Mouse (Mus musculus) kidney, postnatal 36 days (tissue): ENCODE data around the gene Cacna2d1.

Experiments used
- DNase-seq, 2 experiments: peaks; one replicate each; pipeline ENCODE4 v3.0.0; 2021 to 2022; ENCODE audit warnings: mixed read lengths in 2 of 2

Gene Cacna2d1

GRCm38 (mm10) chr5:15985228-15985858 lies 50.9 kb downstream of the Cacna2d1 start:
- no peak for DNase-seq

- DNase-seq = no peak
Measured at GRCm38 (mm10) chr5:15985901-15986300, 51.4 kb downstream of the Cacna2d1 start.

DNA sequence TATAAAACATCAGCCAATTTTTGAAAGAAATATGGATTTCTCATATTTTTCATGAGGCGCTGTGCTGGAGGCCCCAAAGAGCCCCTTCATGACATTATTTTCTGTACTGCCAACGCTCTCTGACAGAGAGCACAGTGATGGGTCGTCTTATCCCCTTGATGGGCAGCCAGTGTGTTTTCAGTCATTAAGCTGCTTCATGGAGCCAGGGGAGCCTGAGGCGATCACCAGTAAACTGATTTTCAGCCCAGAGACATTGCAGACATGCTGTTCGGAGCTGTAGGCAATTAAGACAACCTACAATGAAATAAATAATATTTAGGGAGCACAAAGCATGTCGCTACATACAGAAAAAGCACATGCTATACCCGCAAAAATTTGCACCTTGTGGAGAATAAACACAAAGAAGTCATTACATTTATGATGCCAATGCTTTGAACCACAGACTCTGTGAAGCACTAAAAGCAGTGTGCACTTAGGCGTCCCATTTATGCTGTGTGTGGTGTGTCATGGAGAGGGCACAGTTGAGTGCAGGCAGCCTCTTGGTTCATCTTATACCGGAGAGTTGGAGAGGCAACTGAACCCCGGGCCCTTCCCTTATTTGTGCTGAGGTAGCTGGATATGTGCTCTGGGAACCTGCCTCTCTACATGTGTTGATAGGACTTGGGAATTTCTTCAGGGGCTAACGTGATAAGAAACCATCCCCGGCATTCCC lies 57.1 kb downstream of the Cacna2d1 start:
- no peak for DNase-seq

GRCm38 (mm10) chr5:15993252-15993944 lies 58.9 kb downstream of the Cacna2d1 start:
- no peak for DNase-seq

DNA sequence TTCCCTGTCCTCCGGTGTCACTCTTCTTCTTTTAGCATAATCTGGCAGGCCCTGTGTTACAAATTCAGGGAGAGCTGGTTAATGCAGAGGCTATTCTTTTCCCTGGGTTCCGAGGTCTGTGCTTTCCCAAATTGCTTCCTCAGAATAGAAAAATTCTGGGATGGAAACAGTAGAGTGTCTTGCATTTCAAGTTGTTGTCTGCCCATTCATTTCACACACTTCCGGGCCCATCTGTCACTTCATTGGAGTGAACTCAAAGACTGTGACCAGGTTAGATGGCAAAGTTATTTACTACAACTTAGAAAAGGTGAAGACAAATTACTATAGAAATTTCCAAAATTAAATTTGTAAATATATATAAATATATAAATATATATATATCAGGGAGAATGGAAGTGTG lies 62.7 kb downstream of the Cacna2d1 start:
- no peak for DNase-seq

GRCm38 (mm10) chr5:15997769-15998168 lies 63.3 kb downstream of the Cacna2d1 start:
- no peak for DNase-seq

DNA sequence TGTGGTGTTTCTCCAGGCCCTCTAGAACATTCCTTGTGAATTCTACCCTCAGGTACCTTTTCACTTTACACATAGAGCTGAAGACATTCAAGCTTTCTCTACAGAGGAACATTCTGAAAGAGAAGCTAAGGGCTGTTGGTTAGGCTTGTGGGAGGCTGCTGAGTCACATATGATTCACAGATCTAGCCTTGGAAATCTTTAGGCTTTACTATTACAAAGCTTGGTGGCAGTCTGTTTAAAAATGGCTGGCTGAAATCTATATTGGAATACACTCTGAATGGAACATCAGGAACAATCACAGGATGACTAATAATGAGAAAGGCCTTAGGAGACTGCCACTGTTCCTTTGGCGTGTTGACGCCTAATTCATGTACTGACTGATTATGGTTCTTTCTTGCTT lies 66.4 kb downstream of the Cacna2d1 start:
- DNase-seq = no peak

DNA sequence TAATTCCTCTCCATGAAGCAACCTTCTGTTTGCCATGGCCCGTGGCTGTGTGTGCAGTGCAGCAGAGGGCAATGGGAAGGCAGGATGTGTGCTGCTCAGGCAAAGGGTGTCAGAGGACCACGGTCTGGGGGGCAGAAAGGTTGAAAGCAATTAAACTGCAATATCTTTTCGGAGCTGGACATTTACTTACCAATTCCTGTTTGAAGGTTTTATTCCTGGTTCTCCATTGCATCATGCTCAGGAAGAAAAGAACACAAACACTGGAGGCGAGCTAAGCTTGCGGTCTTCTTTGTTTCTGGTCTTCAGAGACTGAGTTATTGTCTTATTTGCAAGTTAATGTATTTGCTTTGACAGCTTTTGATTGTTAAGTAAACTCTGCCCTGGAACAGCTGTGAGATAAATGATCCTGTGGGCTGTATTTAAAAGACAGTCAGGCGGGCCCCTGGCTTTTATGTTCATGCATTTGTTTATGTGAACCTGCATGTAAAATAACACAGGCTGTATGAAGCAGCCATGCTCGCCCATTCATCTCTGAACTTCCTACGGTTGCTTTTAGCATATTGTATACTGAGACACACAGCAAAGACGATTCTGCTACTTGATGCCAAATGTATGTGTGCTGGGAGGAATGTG lies 68.1 kb downstream of the Cacna2d1 start:
- peak in 1 of 2 experiments; percentile 2 for DNase-seq

DNA sequence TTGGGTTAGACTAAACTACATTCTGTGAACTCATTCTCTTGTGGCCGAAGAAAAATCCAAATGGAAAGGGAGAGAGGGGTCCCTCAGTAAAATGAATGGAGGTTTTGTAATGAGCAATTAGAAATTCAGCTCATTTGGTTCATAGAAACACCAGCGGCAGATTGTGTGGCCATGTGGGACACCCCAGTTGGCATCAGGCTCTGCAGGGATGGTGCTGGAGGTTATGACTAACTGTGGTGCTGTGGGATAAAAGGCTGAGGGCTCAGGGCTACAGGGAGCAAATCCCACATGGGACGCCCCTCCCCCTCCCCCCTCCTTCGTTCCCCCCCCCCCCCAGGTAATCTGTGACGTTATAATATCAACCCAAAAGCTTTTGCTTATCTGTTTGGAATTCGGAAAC lies 69.8 kb downstream of the Cacna2d1 start:
- no peak for DNase-seq

GRCm38 (mm10) chr5:16006964-16007363 lies 72.5 kb downstream of the Cacna2d1 start:
- no peak for DNase-seq

GRCm38 (mm10) chr5:16013649-16014048 lies 79.2 kb downstream of the Cacna2d1 start:
- no peak for DNase-seq

DNA sequence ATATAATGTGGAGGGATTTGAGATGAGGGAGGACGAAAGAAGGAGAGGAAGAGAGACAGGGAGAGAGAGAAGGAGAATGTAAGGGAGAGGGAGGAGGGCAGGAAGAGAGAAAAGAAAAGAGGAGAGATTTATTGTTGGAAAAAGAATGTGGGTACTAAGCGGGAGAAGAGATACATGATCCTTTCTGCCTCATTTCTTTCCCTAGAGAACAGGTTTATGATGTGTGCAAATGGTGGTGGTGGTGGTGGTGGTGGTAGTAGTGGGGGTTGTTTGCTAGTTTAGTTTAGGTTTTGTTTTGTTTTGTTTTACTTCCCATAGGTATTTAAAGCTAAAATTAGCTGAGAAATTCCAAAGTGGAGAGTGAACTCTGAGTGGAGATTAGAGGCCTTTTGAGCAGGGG lies 79.9 kb downstream of the Cacna2d1 start:
- no peak for DNase-seq

- DNase-seq = no peak
Measured at GRCm38 (mm10) chr5:16024626-16025417, 90.3 kb downstream of the Cacna2d1 start.

GRCm38 (mm10) chr5:16028881-16029280 lies 94.4 kb downstream of the Cacna2d1 start:
- no peak for DNase-seq

DNA sequence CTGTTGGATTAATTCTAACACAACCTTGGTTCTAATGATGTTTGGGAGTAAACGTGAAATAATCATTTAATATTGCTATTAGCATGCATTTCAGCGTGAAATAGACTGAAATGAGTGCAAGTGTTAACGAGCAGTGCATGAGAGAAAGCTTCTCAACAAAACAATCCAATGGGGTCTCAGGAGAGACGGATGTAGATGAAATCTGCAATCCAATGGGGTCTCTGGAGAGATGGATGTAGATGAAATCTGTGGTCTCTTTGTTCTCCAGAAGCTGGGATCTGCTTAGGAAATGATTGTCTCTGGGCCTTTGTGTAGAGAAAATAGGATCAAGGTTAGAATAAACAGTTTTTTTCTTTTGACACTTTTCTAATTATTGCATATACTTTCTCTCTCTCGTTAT lies 95.0 kb downstream of the Cacna2d1 start:
- DNase-seq = no peak

- no peak for DNase-seq
Measured at GRCm38 (mm10) chr5:16033569-16033968, 99.1 kb downstream of the Cacna2d1 start.

GRCm38 (mm10) chr5:16035259-16035658 lies 100.8 kb downstream of the Cacna2d1 start:
- DNase-seq = no peak

DNA sequence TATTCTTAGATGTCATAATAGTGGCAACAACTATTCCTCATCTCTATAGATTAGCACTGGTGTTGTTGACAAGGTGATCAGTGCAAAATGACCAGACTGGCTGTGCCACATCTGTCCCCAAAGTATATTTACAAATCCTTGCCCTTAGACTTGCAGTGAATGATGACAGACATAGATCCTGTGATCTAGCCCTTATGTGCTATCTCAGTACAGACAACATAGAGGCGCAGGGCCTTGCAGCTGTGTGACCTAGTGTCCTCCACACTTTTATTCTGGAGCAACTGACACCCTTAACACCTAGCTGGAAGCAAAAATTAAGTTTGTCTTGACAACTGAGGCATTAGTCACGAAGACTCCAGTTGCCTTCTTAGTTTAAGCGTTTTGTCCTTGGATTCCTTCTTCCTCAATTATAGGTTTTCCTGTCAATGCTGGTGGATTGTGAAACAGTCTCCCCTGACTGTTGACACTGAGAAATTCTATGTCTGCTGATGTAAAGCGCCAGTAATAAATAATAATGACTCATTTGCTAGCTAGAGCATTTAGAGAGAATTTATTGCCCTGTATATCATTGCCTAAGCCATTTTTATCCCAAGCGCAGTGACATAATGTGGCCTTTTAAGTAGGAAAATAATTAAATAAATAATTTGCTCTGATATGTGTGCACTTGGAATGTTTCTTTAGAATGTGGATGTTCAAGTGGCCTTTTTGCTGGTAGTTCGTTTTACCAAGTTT lies 110.8 kb downstream of the Cacna2d1 start:
- no peak for DNase-seq

GRCm38 (mm10) chr5:16047452-16048191 lies 113.1 kb downstream of the Cacna2d1 start:
- DNase-seq = peak; percentile 21 to 35

DNA sequence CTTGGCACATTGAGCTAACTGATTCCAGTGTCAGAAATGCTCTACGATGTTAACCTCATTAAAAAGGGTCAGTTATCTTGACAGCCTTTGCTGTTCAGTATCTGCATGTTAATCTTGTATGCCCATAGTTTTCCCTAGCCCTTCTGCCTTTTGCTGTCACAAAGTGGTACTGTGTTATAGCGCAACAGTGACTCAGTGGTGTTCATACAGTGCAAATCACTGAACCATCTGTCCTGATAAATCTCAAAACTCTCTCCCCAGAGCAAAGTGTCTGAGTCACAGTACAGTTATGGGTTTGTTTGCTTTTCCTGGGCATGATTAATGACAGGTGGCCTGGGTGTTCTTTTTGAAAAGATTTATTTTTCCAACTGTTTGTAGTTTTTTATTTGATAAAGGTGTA lies 122.3 kb downstream of the Cacna2d1 start:
- DNase-seq = no peak

GRCm38 (mm10) chr5:16062773-16063172 lies 128.3 kb downstream of the Cacna2d1 start:
- no peak for DNase-seq
